11 mouse cellular contexts compared by ENCODE assay signal in the genomic region with DNA sequence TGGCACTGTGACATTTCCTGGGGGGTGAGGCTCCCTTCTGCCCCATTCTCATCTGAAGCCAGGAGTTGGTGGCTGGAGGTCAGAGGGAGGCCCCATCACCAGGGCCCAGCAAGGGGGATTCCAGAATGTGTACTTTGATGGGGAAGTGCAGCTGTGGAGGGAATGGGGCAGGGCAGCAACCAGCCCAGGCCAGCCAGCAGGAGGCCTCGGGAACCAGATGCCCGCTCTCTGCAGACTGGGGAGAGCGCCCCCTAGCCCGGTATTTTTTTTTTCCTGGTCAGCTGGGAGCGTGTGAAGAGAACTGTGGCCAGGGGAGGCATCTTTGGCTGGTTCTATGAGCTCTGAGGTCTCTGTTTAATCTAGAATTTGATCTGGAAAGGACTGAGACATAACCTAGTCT. TPM values are rescaled to one million over a fixed set of nuclear protein-coding genes. Genes with fewer than 3 reads are reported as not detected.
DNase-seq lines count a peak whose midpoint lies in the region; ATAC-seq and TF ChIP-seq lines count a peak whose summit lies in the region.
"Had no signal": no experiment of that assay in that cellular context is flagged by ENCODE, and none has a peak within 500 bp of the region (broad histone marks: within the 10 kb centered on the region; RNA-seq: fewer than 3 reads in every experiment).

No protein-coding gene starts in this region.

- peak; percentile 55 for DNase-seq in kidney, postnatal 10 days
- DNase-seq in thymus, postnatal 4 days, result peak; percentile 58
- DNase-seq in thymus, postnatal 10 days (ENCODE audit: low spot score in 2 of 2), result no peak
- peak; percentile 54 for DNase-seq in stomach, postnatal 0 days (ENCODE audit: low spot score)
- DNase-seq in left cerebral cortex, postnatal 36 days (ENCODE audit: low spot score in 2 of 2), result no peak
- DNase-seq: adrenal gland, postnatal 25 days; layer of hippocampus, adult 9-11 months; midbrain, embryonic 14.5 days had no signal

- no peak overlapping the region for H3K4me3 ChIP-seq in kidney, embryonic 14.5 days (ENCODE audit: low read length)
- no peak overlapping the region for H3K4me3 ChIP-seq in stomach, postnatal 0 days (ENCODE audit: low read depth, low read length)

- TF ChIP-seq EP300 in stomach, postnatal 0 days (optimal IDR thresholded peaks at IDR 0.05), result no peak

- intact Hi-C loops in left cerebral cortex, postnatal 36 days (cut with DNase I), result no loop called here

- H3K9me3 ChIP-seq in kidney, embryonic 14.5 days (ENCODE audit: control insufficient read depth, low read length), result no peaks in the 10 kb centered on the region
- H3K9me3 ChIP-seq in stomach, postnatal 0 days (ENCODE audit: control insufficient read depth, low read length), result no peaks in the 10 kb centered on the region

- peak; percentile 64 for TF ChIP-seq CTCF in stomach, postnatal 0 days (IDR thresholded peaks at IDR 0.05; ENCODE audit: low read depth)

- no peak overlapping the region for H3K4me2 ChIP-seq in kidney, embryonic 14.5 days (replicated peaks; ENCODE audit: low read depth, low read length)
- no peak overlapping the region for H3K4me2 ChIP-seq in stomach, postnatal 0 days (replicated peaks; ENCODE audit: low read depth)

- H3K9ac ChIP-seq in kidney, embryonic 14.5 days (ENCODE audit: low read depth, low read length), result no peak overlapping the region
- no peak overlapping the region for H3K9ac ChIP-seq in stomach, postnatal 0 days (ENCODE audit: low read length)

- H3K36me3 ChIP-seq in kidney, embryonic 14.5 days (ENCODE audit: control insufficient read depth, insufficient read depth, low read length), result no peaks in the 10 kb centered on the region
- H3K36me3 ChIP-seq in stomach, postnatal 0 days (ENCODE audit: control insufficient read depth, insufficient read depth, low read length), result no peaks in the 10 kb centered on the region

- H3K27me3 ChIP-seq in kidney, embryonic 14.5 days (ENCODE audit: control insufficient read depth, insufficient read depth, low read length), result peaks cover 36% of the 10 kb centered on the region
- peaks cover 2% of the 10 kb centered on the region; the same call in 1 of the 2 replicates for H3K27me3 ChIP-seq in stomach, postnatal 0 days (ENCODE audit: control insufficient read depth, insufficient read depth, low read length)

- ATAC-seq in kidney, embryonic 14.5 days (ENCODE audit: low FRiP score, low TSS enrichment), result no peak
- peak; percentile 26; the same call in 1 of the 2 replicates for ATAC-seq in common myeloid progenitor, adult 5-6 weeks (replicated peaks; ENCODE audit: low read depth, poor library complexity, severe bottlenecking)
- ATAC-seq in stomach, postnatal 0 days (ENCODE audit: low FRiP score, low TSS enrichment), result peak; percentile 11; the same call in 1 of the 2 replicates

- H3K4me1 ChIP-seq in kidney, embryonic 14.5 days (ENCODE audit: control insufficient read depth, insufficient read depth, low read length), result peaks cover 17% of the 10 kb centered on the region
- no peaks in the 10 kb centered on the region; the same call in 1 of the 2 replicates for H3K4me1 ChIP-seq in stomach, postnatal 0 days (replicated peaks; ENCODE audit: control insufficient read depth, insufficient read depth)

- 14% methylated on average over 5 of the region's 5 CpGs for WGBS in kidney, embryonic 14.5 days
- WGBS in stomach, postnatal 0 days, result 20% methylated on average over 5 of the region's 5 CpGs

- H3K27ac ChIP-seq in kidney, embryonic 14.5 days (ENCODE audit: low read depth, low read length), result no peak overlapping the region
- H3K27ac ChIP-seq in stomach, postnatal 0 days (replicated peaks), result no peak overlapping the region

RNA-seq across cellular contexts. Expression of a gene that starts 4.1 kb away (rescaled TPM):
- 3.1 and 3.4 TPM in 2 replicates for polyA plus RNA-seq in kidney, embryonic 14.5 days (2014; fragmentation: Nextera tagmentation; extraction: Ambion mirVana)
- not detected in 2 replicates for total RNA-seq in common myeloid progenitor, adult 5-6 weeks (2017)
- 3.6 and 4.8 TPM in 2 replicates for polyA plus RNA-seq in stomach, postnatal 0 days (2015; fragmentation: Nextera tagmentation; extraction: Ambion mirVana)
- 1 to 10 TPM; 1.4 to 4.0 TPM for total RNA-seq in left cerebral cortex, postnatal 36 days (2021)

RNA-seq across cellular contexts. Expression of a gene that starts 15.5 kb away (rescaled TPM):
- 0.70 and 0.91 TPM in 2 replicates for polyA plus RNA-seq in kidney, embryonic 14.5 days (2014; fragmentation: Nextera tagmentation; extraction: Ambion mirVana)
- total RNA-seq in common myeloid progenitor, adult 5-6 weeks (2017), result not detected in 2 replicates
- 8.7 and 10.6 TPM in 2 replicates for polyA plus RNA-seq in stomach, postnatal 0 days (2015; fragmentation: Nextera tagmentation; extraction: Ambion mirVana)
- 10 to 100 TPM in 1 of 2 experiments, 1 to 10 TPM in 1; 8.5 to 12.7 TPM for total RNA-seq in left cerebral cortex, postnatal 36 days (2021)
- polyA plus RNA-seq: heart, embryonic 14.5 days had no signal

RNA-seq across cellular contexts. Expression of a gene that starts 26.8 kb away (rescaled TPM):
- polyA plus RNA-seq in kidney, embryonic 14.5 days (2014; fragmentation: Nextera tagmentation; extraction: Ambion mirVana), result 0.13 and 0.15 TPM in 2 replicates
- total RNA-seq in common myeloid progenitor, adult 5-6 weeks (2017), result not detected in 2 replicates
- polyA plus RNA-seq in stomach, postnatal 0 days (2015; fragmentation: Nextera tagmentation; extraction: Ambion mirVana), result 0.25 and 0.29 TPM in 2 replicates
- under 1 TPM in 1 of 2 experiments, not detected in 1; 0.14 TPM for total RNA-seq in left cerebral cortex, postnatal 36 days (2021)
- total RNA-seq: adrenal gland, postnatal 25 days had no signal
- polyA plus RNA-seq: midbrain, embryonic 14.5 days had no signal

Comparison
In these comparisons a context has a peak if more than half of its experiments do, and no peak if none do; other contexts are left out.
1. DNase-seq: peak in kidney, postnatal 10 days (single experiment), thymus, postnatal 4 days (single experiment) and stomach, postnatal 0 days (single experiment); none in thymus, postnatal 10 days (0 of 2) and left cerebral cortex, postnatal 36 days (0 of 2).